Mouse (Mus musculus) intestine, embryonic 14.5 days (tissue): ENCODE results near the gene Tie1. TPM values are rescaled to one million over a fixed set of nuclear protein-coding genes. Genes with fewer than 3 reads are reported as not detected.

Source experiments
- polyA plus RNA-seq: library from polyadenylated mRNA; unstranded; fragments of >200 nt; fragmentation: Nextera tagmentation; extraction: Ambion mirVana; gene quantifications from 2 replicates; pipeline ENCODE4 v1.2.1, GENCODE M21; 2014

The Tie1 gene
- polyA plus RNA-seq, 1 experiment from 2014 or later, result 17.2 TPM

Other genes starting within 250 kb of the Tie1 start
- gene Ptprf, start 198.7 kb downstream of the Tie1 start, polyA plus RNA-seq, result 69.1 and 73.6 TPM in 2 replicates
- gene Szt2, start 80.8 kb downstream of the Tie1 start, polyA plus RNA-seq, result 12.1 and 13.2 TPM in 2 replicates
- gene Med8, start 80.7 kb downstream of the Tie1 start, polyA plus RNA-seq, result 106 and 109 TPM in 2 replicates
- 144 and 152 TPM in 2 replicates for gene Elovl1, start 62.0 kb downstream of the Tie1 start, polyA plus RNA-seq
- gene Cdc20, start 52.7 kb downstream of the Tie1 start, polyA plus RNA-seq, result 259 and 273 TPM in 2 replicates
- 0.31 and 0.46 TPM in 2 replicates for gene Mpl, start 32.5 kb downstream of the Tie1 start, polyA plus RNA-seq
- gene 2610528J11Rik, start 36.9 kb upstream of the Tie1 start, polyA plus RNA-seq, result 35.7 and 46.4 TPM in 2 replicates
- 8.5 and 9.3 TPM in 2 replicates for gene Tmem125, start 54.0 kb upstream of the Tie1 start, polyA plus RNA-seq
- gene Cfap57, start 130.7 kb upstream of the Tie1 start, polyA plus RNA-seq, result 0.27 and 0.41 TPM in 2 replicates
- 161 and 167 TPM in 2 replicates for gene Ebna1bp2, start 130.7 kb upstream of the Tie1 start, polyA plus RNA-seq
- not detected in 2 replicates for gene Olfr62, start 168.9 kb upstream of the Tie1 start, polyA plus RNA-seq
- not detected in 2 replicates for gene Olfr1342, start 202.7 kb upstream of the Tie1 start, polyA plus RNA-seq
- not detected in 2 replicates for gene Olfr1341, start 213.5 kb upstream of the Tie1 start, polyA plus RNA-seq
- gene Olfr1340, start 230.1 kb upstream of the Tie1 start, polyA plus RNA-seq, result not detected in 2 replicates
- gene Olfr1339, start 242.1 kb upstream of the Tie1 start, polyA plus RNA-seq, result not detected in 2 replicates